Mouse (Mus musculus): ENCODE results near the gene Prdm12.
A peak's percentile ranks its signal among the peaks of the same experiment; 100 is the strongest.

The Prdm12 gene

DNA sequence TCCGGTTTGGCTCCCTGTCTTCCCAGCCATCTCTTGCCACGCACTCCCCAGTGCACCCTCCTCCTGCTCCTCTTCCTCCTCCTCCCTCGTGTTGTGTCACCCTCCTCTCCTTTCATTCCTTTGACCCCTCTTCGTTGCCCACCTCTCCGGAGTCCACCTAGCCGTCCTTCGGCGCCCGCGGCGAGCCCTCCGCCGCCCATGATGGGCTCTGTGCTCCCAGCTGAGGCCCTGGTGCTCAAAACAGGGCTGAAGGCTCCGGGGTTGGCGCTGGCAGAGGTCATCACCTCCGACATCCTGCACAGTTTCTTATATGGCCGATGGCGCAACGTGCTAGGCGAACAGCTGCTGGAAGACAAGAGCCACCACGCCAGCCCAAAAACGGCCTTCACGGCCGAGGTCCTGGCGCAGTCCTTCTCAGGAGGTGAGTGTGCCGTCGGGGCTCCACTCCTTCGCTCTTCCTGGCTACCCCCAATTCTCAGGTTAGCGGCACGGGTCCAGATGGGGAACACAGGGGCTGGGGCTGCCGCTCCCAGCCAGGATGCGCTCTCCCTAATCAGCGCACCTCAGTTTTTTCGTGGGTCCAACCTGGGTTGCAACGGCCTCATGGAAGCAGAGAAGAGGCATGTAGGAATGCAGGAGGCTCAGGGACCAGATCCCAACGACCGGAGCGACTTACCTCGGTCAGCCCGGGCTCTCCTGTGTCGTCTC, at the start of gene Prdm12:
Prdm12 (plus strand) TSS at position 137 of the 708 bp plus-strand sequence.
- DNase-seq (ENCODE audit: low spot score) = no peak

DNA sequence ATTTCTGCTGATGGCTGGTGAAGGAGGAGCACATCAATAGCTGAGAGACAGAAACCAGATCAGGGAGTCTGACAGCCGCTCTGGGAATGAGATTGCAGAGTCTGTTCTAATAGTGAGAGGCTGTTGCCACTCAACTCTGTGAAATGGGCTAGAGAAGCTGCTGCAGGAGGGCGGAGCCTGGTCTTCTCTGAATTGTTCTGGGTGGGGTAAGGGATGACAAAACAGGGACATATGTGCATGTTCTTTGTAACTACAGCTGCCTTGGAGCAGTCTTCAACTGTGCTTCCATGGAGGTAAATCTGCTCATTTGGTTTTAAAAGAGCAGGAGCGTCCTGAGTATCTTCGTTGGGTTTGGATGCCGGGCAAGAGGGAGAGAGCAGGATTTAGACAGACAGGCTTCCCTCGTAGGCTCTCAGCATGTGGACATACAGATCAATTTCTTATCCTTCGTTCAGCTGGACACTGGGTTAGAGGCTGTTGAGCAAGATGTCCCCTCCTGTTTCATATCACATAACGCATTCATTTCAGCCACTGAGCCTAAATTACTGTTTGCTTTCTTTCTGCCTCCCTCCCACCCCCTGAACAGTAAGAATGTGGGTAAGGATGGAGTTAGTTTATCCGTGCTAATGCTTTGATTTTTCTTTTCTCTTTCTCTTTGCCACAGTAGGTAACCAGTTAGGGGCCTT, 47.9 kb upstream of the Prdm12 start:
- no peak for DNase-seq (ENCODE audit: low spot score)

- DNase-seq (ENCODE audit: low spot score) = peak; percentile 49
Observed at GRCm38 (mm10) chr2:31607555-31607954, 32.3 kb upstream of the Prdm12 start.

- no peak for DNase-seq (ENCODE audit: low spot score)
Observed at GRCm38 (mm10) chr2:31609859-31610261, 30.0 kb upstream of the Prdm12 start.

GRCm38 (mm10) chr2:31610922-31611321, 28.9 kb upstream of the Prdm12 start:
- DNase-seq (ENCODE audit: low spot score) = no peak

DNA sequence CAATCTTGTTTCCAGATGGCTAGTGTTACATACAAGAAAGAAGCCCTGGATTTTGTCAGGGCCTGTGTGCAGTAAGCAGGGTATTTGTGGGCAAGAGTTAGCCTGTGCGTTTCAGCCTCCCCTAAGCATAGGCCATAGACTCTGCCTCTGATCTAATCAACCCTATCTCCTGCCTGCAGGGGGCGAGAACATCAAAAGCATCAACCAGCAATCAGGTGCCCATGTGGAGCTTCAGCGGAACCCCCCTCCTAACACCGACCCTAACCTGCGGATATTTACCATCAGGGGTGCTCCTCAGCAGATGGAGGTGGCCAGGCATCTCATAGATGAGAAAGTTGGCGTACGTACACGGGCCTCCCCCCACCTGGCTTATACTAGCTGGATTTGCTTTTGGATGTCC, 28.4 kb upstream of the Prdm12 start:
- DNase-seq (ENCODE audit: low spot score) = no peak

- no peak for DNase-seq (ENCODE audit: low spot score)
Observed at GRCm38 (mm10) chr2:31612627-31613026, 27.2 kb upstream of the Prdm12 start.

DNA sequence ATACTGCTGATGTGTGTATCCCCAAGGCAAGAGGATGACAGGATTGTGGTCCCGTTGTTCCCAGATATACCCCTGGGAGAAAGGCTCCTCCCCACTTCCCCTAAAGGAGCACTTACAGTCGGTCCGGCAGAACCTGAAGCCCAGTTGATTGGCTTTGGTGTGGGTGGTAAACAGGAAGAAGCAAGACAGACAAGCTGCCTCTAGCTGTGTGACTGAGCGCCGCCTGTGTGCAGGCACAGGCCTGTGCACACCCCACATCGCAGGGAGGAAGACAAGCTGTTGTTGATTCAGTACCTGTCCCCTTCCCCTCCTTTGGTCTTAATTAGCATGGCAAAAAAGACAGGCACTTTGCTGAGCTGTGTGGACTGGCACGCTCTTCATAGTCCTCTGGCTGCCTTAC, 26.1 kb upstream of the Prdm12 start:
- no peak for DNase-seq (ENCODE audit: low spot score)

DNA sequence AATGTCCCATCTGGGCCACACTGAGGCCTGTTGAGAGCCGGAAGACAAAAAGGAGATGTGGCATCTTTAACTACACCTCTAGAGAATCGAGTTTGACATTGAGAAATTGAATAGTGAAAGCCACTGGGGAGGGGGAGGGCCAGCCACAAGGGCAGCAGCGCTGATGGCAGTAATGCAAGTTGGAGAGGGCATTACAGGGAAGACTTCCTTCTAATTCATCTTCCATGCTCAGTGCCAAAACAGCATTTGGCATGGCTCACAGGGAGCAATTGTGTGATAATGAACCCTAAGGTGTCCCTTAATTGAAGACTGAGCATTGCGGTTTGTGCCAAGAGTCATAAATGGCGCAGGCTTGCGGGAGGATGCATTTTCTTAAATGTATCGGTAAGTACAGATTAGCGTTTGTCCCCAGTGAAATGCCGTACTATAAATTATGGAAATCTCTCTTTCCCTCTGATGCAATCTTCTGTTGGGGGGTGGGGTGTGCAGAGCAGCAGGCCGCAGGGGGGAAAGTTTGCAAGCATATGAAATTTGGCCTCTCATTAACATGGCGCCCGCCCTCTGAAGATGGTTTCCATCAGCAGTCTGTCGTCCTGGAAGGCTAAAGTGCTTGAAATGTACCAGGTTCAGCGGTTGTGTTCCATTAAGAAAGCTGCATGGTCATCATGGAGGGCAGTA, 21.2 kb upstream of the Prdm12 start:
- no peak for DNase-seq (ENCODE audit: low spot score)

- DNase-seq (ENCODE audit: low spot score) = no peak
Observed at GRCm38 (mm10) chr2:31619208-31619607, 20.6 kb upstream of the Prdm12 start.

DNA sequence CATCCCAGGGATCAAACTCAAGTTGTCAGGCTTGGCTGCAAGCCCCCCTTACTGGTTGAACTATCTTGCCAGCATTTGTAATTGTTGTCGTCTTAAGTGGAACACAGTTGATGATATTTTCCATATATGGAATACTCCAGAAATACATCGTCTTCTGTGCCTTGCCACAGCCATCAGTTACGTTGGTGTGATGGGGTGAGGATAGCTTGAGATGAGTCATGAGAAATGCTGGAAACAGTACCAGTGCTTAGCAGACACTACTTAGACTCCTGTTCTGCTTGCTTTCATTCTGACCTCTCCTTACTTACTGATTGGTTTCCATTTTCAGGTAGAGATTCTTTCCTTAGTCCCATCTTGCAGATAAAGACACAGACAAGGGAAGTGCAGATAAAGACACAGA, 6.3 kb upstream of the Prdm12 start:
- no peak for DNase-seq (ENCODE audit: low spot score)

- DNase-seq (ENCODE audit: low spot score) = no peak
Observed at GRCm38 (mm10) chr2:31635281-31636137, 4.3 kb upstream of the Prdm12 start.

GRCm38 (mm10) chr2:31636138-31636741, 3.6 kb upstream of the Prdm12 start:
- no peak for DNase-seq (ENCODE audit: low spot score)

- DNase-seq (ENCODE audit: low spot score) = no peak
Observed at GRCm38 (mm10) chr2:31636742-31637141, 3.1 kb upstream of the Prdm12 start.

- DNase-seq (ENCODE audit: low spot score) = no peak
Observed at GRCm38 (mm10) chr2:31637311-31637710, 2.5 kb upstream of the Prdm12 start.

DNA sequence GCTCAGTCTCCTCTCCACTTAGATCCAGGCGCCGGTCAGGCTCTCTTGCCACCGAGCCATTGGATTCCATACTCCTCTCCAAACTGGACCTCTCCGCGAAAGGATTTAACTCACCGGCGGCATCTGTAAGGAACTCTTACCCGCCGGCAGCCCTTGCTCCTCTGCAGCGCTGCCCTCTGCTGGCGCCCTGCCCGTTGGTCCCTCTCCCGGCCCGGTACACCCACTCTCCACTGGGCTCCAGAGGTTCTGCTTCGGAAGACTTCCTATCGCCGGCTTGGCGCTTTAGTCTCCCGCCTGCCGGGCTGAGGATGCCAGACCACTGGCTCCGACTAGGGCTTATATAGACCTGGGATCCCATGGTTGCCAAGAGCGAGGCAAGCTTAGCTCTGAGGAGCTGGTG, 2.0 kb upstream of the Prdm12 start:
- no peak for DNase-seq (ENCODE audit: low spot score)

- DNase-seq (ENCODE audit: low spot score) = no peak
Observed at GRCm38 (mm10) chr2:31638581-31639465, 1.0 kb upstream of the Prdm12 start.

DNA sequence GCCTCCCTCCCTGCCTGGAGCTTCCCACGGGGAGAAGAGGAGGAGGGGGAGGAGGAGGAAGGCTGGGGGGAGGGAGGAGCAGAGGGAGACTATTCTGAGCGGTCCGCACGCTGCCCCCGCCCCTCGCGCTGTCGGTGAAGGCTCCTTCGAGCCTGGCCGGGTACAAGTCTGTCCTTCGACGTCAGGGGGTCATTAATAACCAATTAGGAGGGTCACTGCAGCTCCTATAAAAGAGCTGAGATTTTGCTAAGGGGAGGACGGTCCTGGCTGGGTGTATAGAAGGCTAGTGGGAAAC, 424 bp upstream of the Prdm12 start:
- DNase-seq (ENCODE audit: low spot score) = no peak

- DNase-seq (ENCODE audit: low spot score) = no peak
Observed at GRCm38 (mm10) chr2:31640609-31641507, 1.0 kb downstream of the Prdm12 start.

- DNase-seq (ENCODE audit: low spot score) = no peak
Observed at GRCm38 (mm10) chr2:31641508-31641830, 1.6 kb downstream of the Prdm12 start.

All from c-Kit-positive CD71-positive TER-119-positive erythroid progenitor cells, embryonic 14.5 days (primary cell).